Mouse (Mus musculus): ENCODE data around the gene Nat8f3.
"Not testable (repeated sequence)": the region's sequence is repeated elsewhere in the genome, so short reads cannot be mapped to it uniquely, and the experiment has no call there.

Nat8f3 gene

DNA sequence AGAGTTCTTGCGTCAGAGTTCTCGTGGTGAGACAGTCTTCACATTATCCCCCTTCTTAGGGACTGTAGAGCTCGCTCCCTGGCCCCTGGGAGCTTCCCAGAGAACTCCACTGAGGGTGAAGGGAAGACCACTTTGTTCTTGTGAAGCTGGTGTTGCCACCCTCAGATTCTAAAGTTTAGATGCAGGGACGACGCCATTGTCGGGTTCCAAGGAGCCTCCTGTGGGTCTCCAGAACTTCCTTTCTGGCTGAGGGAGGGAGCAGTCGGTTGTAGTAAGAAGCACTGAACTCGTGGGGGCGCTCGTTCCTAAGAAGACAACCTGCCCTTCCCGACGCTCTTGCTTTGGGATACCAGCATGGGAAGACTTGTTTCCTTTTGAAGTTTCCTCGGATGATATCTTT is at the start of gene Nat8f3:
Gene Nat8f3, minus strand, starts transcription at position 223 of the 400 bp plus-strand sequence.
- peak; percentile 20 for DNase-seq (ENCODE audit: low spot score)

DNA sequence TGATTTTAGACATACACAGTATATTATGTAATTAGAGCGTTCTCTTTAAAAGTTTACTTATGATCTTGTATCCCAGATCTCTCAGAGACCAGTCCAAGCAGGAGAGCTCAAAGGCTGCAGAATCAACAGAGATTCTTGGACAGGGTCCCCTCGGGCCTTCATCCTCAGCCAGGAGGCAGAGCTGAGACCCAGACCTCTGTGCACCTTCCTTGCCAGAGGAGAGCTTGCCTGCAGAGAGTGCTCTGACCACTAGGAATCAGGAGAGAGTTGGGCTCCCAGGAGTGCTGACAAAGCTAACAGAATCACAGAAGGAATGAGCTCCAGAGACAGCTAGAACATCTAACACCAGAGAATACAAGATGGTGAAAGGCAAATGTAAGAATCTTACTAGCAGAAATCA is 47.8 kb upstream of the Nat8f3 start:
- DNase-seq (ENCODE audit: low spot score): no peak

DNA sequence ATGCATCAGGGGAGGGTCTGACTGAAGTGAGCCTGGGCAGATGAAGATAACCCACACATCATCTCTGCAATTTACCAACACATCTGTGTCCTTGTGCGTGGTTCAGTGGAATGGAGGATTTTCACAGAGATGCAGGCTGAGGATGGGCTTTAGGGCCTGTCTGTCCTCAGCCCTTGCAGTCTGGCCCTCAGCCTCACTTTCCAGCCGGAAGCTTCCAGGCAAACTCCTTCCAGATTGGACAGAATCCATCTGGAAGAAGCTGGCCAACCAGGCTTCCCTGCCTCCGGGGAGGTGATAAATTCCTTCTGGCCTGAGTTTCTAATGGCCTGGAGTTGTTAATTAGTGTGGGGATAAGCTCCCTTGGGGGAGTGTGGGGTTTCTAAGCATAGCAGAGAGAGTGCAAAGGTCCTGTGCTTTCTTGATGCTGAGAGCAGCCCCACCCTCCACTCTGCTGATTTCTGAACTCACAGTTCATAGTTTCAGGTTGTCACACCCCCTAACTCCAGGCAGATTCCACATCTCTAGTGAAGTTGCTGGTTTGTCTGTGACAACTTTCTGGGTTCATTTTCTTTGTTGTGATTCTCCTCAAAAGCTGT is 45.5 kb upstream of the Nat8f3 start:
- DNase-seq (ENCODE audit: low spot score): not testable (repeated sequence)

DNA sequence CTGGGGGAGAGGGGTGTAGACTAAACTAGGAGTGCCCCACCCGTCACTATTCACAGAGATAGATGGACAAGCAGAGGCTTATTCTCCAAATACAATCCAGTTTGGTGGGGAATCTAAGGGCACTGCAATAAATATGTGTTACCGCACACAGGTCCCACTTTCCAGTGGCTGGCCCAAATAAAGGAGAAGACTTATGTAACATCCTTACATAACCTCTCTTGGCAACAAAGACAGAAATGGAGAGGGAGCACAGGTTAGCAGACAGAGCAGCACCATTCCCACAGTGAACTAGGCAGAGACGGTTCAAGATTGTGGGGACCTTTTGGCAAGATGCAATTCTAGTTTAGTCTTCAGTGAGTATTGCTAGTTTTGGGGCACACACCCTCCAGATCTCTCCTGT is 45.0 kb upstream of the Nat8f3 start:
- not testable (repeated sequence) for DNase-seq (ENCODE audit: low spot score)

DNA sequence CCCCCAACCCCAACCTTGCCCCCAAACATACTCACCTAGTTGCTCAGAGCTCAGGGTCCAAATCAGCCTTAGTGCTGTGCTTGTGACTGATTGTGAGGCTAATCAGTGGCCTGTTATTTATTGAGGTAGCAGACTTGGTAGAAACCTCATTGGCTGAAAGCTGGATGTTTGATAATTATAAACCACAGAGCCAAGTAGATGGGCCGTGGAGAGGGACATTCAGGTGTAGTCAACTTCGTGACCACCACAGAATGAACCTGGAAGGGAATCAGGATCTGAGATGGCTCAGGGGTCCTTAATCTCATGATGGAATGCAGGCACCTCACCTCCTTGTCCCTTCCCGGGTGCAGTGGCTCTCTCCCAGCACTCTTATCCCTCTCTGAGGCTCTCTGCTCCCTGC is 44.2 kb upstream of the Nat8f3 start:
- not testable (repeated sequence) for DNase-seq (ENCODE audit: low spot score)

DNA sequence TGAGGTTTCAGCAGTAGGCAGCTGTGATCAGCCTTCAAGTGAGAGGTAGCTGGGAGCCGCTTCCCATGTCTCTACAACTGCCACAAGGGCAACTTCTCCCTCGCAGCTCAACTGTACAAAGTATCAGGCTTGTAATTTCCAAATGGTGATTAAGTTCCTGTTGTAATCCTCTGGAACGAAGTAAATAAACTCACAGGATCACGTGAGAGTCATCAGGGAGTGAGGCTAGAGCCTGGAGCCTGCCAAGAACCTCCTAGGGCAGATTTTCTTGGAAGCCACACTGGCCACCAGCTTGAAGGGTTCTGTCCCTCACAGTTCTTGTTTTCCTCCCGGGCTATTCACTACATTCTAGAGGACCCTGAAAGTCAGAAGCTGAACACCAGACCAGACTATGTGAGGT is 37.6 kb upstream of the Nat8f3 start:
- not testable (repeated sequence) for DNase-seq (ENCODE audit: low spot score)

DNA sequence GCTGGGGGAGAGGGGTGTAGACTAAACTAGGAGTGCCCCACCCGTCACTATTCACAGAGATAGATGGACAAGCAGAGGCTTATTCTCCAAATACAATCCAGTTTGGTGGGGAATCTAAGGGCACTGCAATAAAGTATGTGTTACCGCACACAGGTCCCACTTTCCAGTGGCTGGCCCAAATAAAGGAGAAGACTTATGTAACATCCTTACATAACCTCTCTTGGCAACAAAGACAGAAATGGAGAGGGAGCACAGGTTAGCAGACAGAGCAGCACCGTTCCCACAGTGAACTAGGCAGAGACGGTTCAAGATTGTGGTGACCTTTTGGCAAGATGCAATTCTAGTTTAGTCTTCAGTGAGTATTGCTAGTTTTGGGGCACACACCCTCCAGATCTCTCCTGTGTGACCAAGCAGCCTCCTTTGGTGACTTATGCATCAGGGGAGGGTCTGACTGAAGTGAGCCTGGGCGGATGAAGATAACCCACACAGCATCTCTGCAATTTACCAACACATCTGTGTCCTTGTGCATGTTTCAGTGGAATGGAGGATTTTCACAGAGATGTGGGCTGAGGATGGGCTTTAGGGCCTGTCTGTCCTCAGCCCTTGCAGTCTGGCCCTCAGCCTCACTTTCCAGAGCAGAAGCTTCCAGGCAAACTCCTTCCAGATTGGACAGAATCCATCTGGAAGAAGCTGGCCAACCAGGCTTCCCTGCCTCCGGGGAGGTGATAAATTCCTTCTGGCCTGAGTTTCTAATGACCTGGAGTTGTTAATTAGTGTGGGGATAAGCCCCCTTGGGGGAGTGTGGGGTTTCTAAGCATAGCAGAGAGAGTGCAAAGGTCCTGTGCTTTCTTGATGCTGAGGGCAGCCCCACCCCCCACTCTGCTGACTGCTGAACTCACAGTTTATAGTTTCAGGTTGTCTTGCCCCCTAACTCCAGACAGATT is 2.2 kb downstream of the Nat8f3 start:
- not testable (repeated sequence) for DNase-seq (ENCODE audit: low spot score)

DNA sequence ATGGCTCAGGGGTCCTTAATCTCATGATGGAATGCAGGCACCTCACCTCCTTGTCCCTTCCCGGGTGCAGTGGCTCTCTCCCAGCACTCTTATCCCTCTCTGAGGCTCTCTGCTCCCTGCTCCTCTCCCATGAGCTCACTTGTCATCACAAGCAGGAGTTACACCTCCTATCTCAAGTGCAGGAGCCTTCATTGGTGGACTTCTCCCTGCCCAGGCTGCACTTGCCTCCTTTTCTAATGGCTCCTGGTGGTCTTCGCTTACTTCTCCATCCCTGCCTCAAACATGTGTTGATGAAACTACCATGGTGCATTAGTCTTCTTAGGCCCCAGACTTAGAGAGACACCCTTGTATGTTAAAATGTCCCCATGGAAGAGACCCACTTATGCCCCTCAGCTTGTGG is 2.9 kb downstream of the Nat8f3 start:
- not testable (repeated sequence) for DNase-seq (ENCODE audit: low spot score)

DNA sequence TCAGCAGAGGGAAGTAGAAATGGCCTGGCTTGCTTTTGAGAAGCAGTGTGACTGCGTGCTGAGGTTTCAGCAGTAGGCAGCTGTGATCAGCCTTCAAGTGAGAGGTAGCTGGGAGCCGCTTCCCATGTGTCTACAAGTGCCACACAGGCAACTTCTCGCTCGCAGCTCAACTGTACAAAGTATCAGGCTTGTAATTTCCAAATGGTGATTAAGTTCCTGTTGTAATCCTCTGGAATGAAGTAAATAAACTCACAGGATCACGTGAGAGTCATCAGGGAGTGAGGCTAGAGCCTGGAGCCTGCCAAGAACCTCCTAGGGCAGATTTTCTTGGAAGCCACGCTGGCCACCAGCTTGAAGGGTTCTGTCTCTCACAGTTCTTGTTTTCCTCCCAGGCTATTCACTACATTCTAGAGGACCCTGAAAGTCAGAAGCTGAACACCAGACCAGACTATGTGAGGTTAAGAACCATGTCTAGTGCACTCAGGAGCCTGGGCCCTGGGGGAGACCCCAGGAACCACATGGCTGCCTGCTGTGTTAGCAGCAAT is 9.8 kb downstream of the Nat8f3 start:
- DNase-seq (ENCODE audit: low spot score): not testable (repeated sequence)

DNA sequence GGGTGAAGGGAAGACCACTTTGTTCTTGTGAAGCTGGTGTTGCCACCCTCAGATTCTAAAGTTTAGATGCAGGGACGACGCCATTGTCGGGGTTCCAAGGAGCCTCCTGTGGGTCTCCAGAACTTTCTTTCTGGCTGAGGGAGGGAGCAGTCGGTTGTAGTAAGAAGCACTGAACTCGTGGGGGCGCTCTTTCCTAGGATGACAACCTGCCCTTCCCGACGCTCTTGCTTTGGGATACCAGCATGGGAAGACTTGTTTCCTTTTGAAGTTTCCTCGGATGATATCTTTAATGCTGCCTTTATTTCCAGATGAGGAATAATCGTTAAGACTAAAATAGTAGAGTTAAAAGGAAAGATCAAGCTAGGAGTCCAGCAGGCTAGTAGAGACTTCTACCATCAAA is 52.4 kb downstream of the Nat8f3 start, which contains the start of gene Nat8f7:
Gene Nat8f7, minus strand, starts transcription at position 101 of the 400 bp plus-strand sequence.
- not testable (repeated sequence) for DNase-seq (ENCODE audit: low spot score)

DNA sequence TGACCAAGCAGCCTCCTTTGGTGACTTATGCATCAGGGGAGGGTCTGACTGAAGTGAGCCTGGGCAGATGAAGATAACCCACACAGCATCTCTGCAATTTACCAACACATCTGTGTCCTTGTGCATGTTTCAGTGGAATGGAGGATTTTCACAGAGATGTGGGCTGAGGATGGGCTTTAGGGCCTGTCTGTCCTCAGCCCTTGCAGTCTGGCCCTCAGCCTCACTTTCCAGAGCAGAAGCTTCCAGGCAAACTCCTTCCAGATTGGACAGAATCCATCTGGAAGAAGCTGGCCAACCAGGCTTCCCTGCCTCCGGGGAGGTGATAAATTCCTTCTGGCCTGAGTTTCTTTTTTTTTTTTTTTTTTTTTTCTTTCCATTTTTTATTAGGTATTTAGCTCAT is 55.9 kb downstream of the Nat8f3 start:
- not testable (repeated sequence) for DNase-seq (ENCODE audit: low spot score)

DNA sequence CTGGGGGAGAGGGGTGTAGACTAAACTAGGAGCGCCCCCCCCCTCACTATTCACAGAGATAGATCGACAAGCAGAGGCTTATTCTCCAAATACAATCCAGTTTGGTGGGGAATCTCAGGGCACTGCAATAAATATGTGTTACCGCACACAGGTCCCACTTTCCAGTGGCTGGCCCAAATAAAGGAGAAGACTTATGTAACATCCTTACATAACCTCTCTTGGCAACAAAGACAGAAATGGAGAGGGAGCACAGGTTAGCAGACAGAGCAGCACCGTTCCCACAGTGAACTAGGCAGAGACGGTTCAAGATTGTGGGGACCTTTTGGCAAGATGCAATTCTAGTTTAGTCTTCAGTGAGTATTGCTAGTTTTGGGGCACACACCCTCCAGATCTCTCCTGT is 56.3 kb downstream of the Nat8f3 start:
- not testable (repeated sequence) for DNase-seq (ENCODE audit: low spot score)

DNA sequence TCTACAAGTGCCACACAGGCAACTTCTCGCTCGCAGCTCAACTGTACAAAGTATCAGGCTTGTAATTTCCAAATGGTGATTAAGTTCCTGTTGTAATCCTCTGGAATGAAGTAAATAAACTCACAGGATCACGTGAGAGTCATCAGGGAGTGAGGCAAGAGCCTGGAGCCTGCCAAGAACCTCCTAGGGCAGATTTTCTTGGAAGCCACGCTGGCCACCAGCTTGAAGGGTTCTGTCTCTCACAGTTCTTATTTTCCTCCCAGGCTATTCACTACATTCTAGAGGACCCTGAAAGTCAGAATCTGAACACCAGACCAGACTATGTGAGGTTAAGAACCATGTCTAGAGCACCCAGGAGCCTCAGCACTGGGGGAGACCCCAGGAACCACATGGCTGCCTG is 63.6 kb downstream of the Nat8f3 start:
- DNase-seq (ENCODE audit: low spot score): peak; percentile 44
